Mouse (Mus musculus) midbrain, postnatal 0 days (tissue): ENCODE measurements around the gene Robo2. TPM values are rescaled to one million over a fixed set of nuclear protein-coding genes. Genes with fewer than 3 reads are reported as not detected.

Source experiments
- ATAC-seq: fragments of 200-750 bp; cut with Nextera tagmentation; 2 replicates; pipeline ENCODE4 v1.8.0; 2017; ENCODE audit warnings: moderate number of reproducible peaks, mild to moderate bottlenecking, moderate TSS enrichment, moderate library complexity; ENCODE audit not compliant: low FRiP score
- DNase-seq: peaks from one replicate; pipeline ENCODE4 v3.0.0-alpha.2; 2015; ENCODE audit warnings: low spot score
- H3K27ac ChIP-seq: fragments of 300-500 bp; sonication (generic); 2 replicates; pipeline ENCODE4 v1.5.1; 2014; ENCODE audit warnings: low read depth, mild to moderate bottlenecking, low read length, mixed read lengths
- H3K27me3 ChIP-seq: fragments of 300-500 bp; sonication (generic); 2 replicates; pipeline ENCODE4 v1.6.1; 2014; ENCODE audit warnings: low read length, control low read depth, mixed read lengths; ENCODE audit not compliant: insufficient read depth
- H3K36me3 ChIP-seq: fragments of 300-500 bp; sonication (generic); 2 replicates; pipeline ENCODE4 v1.6.1; 2014; ENCODE audit warnings: low read length, control low read depth, mixed read lengths; ENCODE audit not compliant: insufficient read depth
- H3K4me1 ChIP-seq: fragments of 300-500 bp; sonication (generic); 2 replicates; pipeline ENCODE4 v1.6.1; 2014; ENCODE audit warnings: mild to moderate bottlenecking, control low read depth, antibody characterized with exemption, low read length, mixed read lengths; ENCODE audit not compliant: insufficient read depth
- H3K4me2 ChIP-seq: fragments of 300-500 bp; sonication (generic); 2 replicates; pipeline ENCODE4 v1.6.1; 2014; ENCODE audit warnings: low read depth, mild to moderate bottlenecking, low read length, mixed read lengths; ENCODE audit not compliant: poor library complexity, severe bottlenecking
- H3K4me3 ChIP-seq: fragments of 300-500 bp; sonication (generic); 2 replicates; pipeline ENCODE4 v1.5.1; 2014; ENCODE audit warnings: low read depth, mild to moderate bottlenecking, low read length, moderate library complexity
- H3K9ac ChIP-seq: fragments of 300-500 bp; sonication (generic); replicated peaks from 2 replicates; pipeline ENCODE4 v1.6.1; 2014; ENCODE audit warnings: mild to moderate bottlenecking, low read length, moderate library complexity, mixed read lengths; ENCODE audit not compliant: poor library complexity, severe bottlenecking
- H3K9me3 ChIP-seq: fragments of 300-500 bp; sonication (generic); 2 replicates; pipeline ENCODE4 v1.6.1; 2016; ENCODE audit warnings: low read length, control low read depth
- CTCF ChIP-seq: IDR thresholded peaks from 2 replicates; pipeline ENCODE4 v1.5.1; 2016; ENCODE audit warnings: antibody characterized with exemption, mild to moderate bottlenecking
- WGBS: fragments of 180-500 bp; shearing (Covaris S2); extraction: QIAGEN DNeasy Blood & Tissue Kit; methylation state at CpG from one replicate; pipeline ENCODE4 v1.1.7; 2014; 5-methylcytosine and 5-hydroxymethylcytosine counted together
- polyA plus RNA-seq: library from polyadenylated mRNA; unstranded; fragments of >200 nt; fragmentation: Nextera tagmentation; extraction: Ambion mirVana; gene quantifications from 2 replicates; pipeline ENCODE4 v1.2.1, GENCODE M21; 2015
- total RNA-seq: library from RNA; depleted of rRNA; stranded (reverse); fragments of >200 nt; gene quantifications from 2 replicates; pipeline ENCODE4 v1.2.3, GENCODE M21; 2014

Gene Robo2
- total and polyA plus RNA-seq, 2 experiments from 2014 or later, result 49.8 to 134 TPM

DNA sequence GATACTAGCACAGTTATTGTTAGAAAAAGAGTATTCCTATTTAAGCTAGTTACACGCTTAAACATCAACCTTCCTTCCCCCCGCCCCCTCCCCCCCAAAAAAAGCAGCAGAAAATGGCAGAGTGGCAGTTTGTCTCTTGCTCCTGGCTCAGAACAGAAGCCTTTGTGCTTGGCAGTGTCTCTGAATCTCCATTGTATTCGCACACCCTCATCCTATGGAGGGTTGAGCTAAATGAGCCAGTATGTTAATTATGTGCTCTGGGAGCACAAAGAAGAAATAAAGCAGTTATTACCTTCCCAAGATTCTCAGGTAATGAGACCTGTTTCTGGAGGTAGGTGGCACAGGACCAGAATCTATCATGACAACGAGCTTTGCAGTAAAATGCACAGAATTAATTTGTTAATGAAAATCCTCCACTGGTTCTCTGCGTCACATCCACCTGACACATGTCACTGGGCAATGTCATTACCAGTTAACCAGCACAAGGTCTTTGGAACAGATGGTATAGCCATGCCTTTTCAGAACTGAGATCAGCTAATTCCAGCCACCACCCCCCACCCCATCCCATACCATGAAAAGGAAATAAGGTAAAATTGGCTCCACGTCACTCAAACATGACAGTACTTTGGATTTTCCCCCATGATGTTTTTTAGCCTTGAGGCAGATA is 177.1 kb downstream of the Robo2 start:
- no peaks in the 10 kb centered on the region for H3K9me3 ChIP-seq
- ATAC-seq (no peak; the same call in 1 of the 2 replicates), DNase-seq (peak; percentile 12)
- no peak for TF ChIP-seq CTCF
- no peak overlapping the region for H3K4me2 ChIP-seq
- H3K27ac ChIP-seq, result peak overlapping the region; percentile 4; the same call in 1 of the 2 replicates
- H3K9ac ChIP-seq, result no peak overlapping the region
- no peaks in the 10 kb centered on the region for H3K36me3 ChIP-seq
- H3K4me3 ChIP-seq, result no peak overlapping the region
- no peaks in the 10 kb centered on the region for H3K4me1 ChIP-seq
- 61% methylated on average over 6 of the region's 6 CpGs for WGBS
- no peaks in the 10 kb centered on the region for H3K27me3 ChIP-seq

DNA sequence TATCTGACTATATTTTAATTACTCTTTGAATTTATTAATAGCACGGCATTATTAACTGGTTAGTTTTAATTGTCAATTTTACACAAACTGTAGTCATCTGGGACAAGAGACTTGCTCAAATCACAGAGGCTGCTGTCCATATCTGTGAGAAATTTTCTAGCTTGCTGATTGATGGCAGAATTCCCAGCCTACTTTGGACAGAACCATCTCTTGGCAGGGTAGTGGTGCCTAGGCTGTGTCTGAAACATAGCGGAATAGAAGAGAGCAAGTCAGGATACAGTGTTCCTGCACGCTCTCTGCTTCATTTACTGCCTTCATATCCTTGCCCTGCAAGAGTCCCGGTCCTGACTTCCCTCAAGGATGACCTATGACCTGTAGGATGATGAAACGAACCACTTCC is 178.0 kb downstream of the Robo2 start:
- H3K4me1 ChIP-seq, result no peaks in the 10 kb centered on the region
- H3K36me3 ChIP-seq, result no peaks in the 10 kb centered on the region
- H3K4me2 ChIP-seq, result no peak overlapping the region
- DNase-seq (no peak), ATAC-seq (no peak)
- 72% methylated on average over 5 of the region's 5 CpGs for WGBS
- no peak overlapping the region for H3K9ac ChIP-seq
- H3K27ac ChIP-seq, result no peak overlapping the region
- no peak for TF ChIP-seq CTCF
- H3K9me3 ChIP-seq, result no peaks in the 10 kb centered on the region
- no peak overlapping the region for H3K4me3 ChIP-seq
- no peaks in the 10 kb centered on the region for H3K27me3 ChIP-seq

DNA sequence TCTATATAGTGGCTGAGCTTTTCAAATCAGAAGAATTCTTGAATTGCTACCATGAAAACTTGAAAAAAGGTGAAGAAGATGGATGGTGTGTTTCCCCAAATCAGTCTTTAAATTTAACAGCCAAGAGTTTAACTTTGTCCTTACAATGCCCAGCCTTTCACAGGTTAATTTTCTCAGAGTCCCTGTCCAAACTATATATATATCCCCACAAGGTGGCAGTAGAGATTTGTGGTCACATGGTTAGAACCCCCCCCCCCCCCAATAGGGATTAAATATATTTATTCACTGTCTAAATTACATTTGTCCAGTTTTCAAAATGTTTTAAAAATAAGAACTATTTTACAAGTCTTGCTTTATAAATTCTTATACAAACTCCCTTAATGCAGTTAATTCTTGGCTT is 184.3 kb downstream of the Robo2 start:
- Histone ChIP-seq H3K27me3 (no peaks in the 10 kb centered on the region), H3K4me1 (no peaks in the 10 kb centered on the region), H3K4me2 (no peak overlapping the region), H3K36me3 (no peaks in the 10 kb centered on the region), H3K4me3 (no peak overlapping the region), H3K9me3 (no peaks in the 10 kb centered on the region), H3K27ac (no peak overlapping the region), H3K9ac (no peak overlapping the region)
- ATAC-seq (no peak), DNase-seq (peak; percentile 30)
- peak; percentile 44 for TF ChIP-seq CTCF

- WGBS, result 81% methylated on average over 7 of the region's 7 CpGs
- Histone ChIP-seq H3K9ac (no peak overlapping the region), H3K4me2 (no peak overlapping the region), H3K4me3 (no peak overlapping the region), H3K4me1 (no peaks in the 10 kb centered on the region), H3K36me3 (no peaks in the 10 kb centered on the region), H3K27me3 (no peaks in the 10 kb centered on the region), H3K27ac (no peak overlapping the region), H3K9me3 (no peaks in the 10 kb centered on the region)
- DNase-seq (no peak), ATAC-seq (no peak)
- no peak for TF ChIP-seq CTCF
These were observed 186.0 kb downstream of the Robo2 start for GRCm38 (mm10) chr16:74225423-74226272.

DNA sequence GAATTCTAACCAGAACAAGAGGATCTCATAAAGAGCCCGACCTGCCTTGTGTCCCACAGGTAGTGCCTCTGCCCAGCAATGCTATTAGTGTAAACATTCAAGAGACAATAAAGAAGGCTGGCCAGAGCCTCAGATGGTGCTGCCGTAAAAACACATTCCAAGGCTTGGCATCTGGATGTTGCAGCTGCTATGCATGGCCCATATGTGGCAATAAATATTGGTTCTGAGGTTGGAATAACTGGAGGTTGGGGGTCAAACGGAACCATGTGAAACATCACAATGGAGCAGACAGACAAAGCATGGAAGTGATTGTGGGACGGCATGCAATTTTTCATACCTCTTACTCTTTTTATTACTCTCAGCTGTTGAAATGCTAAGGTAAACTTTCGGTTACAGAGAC is 189.1 kb downstream of the Robo2 start:
- no peak for DNase-seq
- no peaks in the 10 kb centered on the region for H3K9me3 ChIP-seq
- WGBS, result 85% methylated on average over 5 of the region's 5 CpGs
- no peaks in the 10 kb centered on the region for H3K4me1 ChIP-seq
- no peaks in the 10 kb centered on the region for H3K36me3 ChIP-seq
- H3K27me3 ChIP-seq, result no peaks in the 10 kb centered on the region
- no peak overlapping the region for H3K27ac ChIP-seq
- ATAC-seq, result no peak
- TF ChIP-seq CTCF, result no peak
- H3K9ac ChIP-seq, result no peak overlapping the region
- H3K4me2 ChIP-seq, result no peak overlapping the region
- no peak overlapping the region for H3K4me3 ChIP-seq

- H3K36me3 ChIP-seq, result no peaks in the 10 kb centered on the region
- H3K27me3 ChIP-seq, result no peaks in the 10 kb centered on the region
- H3K27ac ChIP-seq, result no peak overlapping the region
- H3K9ac ChIP-seq, result no peak overlapping the region
- ATAC-seq, result no peak
- no peaks in the 10 kb centered on the region for H3K9me3 ChIP-seq
- H3K4me1 ChIP-seq, result no peaks in the 10 kb centered on the region
- TF ChIP-seq CTCF, result no peak
- 75% methylated on average over 1 of the region's 1 CpGs for WGBS
- no peak overlapping the region for H3K4me3 ChIP-seq
- no peak overlapping the region for H3K4me2 ChIP-seq
- DNase-seq, result no peak
These were observed 194.7 kb downstream of the Robo2 start for GRCm38 (mm10) chr16:74216879-74217415.
